Mouse (Mus musculus) MN1 (cell line): ENCODE measurements around the gene Ccs.
A peak's percentile ranks its signal among the peaks of the same experiment; 100 is the strongest.
"Not testable (repeated sequence)": the region's sequence is repeated elsewhere in the genome, so short reads cannot be mapped to it uniquely, and the experiment has no call there.

Source experiments
- DNase-seq: peaks from one replicate; pipeline ENCODE4 v3.0.0-alpha.2; 2016; ENCODE audit warnings: low spot score

Ccs gene

GRCm38 (mm10) chr19:4836096-4836495 lies 3.0 kb downstream of the Ccs start:
- no peak for DNase-seq

GRCm38 (mm10) chr19:4833977-4834376 lies 5.2 kb downstream of the Ccs start:
- DNase-seq: no peak

GRCm38 (mm10) chr19:4829156-4829555 lies 10.0 kb downstream of the Ccs start:
- no peak for DNase-seq

- no peak for DNase-seq
These were observed 10.6 kb downstream of the Ccs start for GRCm38 (mm10) chr19:4828444-4829114.

GRCm38 (mm10) chr19:4820678-4821303 lies 18.3 kb downstream of the Ccs start:
- DNase-seq: peak; percentile 73

DNA sequence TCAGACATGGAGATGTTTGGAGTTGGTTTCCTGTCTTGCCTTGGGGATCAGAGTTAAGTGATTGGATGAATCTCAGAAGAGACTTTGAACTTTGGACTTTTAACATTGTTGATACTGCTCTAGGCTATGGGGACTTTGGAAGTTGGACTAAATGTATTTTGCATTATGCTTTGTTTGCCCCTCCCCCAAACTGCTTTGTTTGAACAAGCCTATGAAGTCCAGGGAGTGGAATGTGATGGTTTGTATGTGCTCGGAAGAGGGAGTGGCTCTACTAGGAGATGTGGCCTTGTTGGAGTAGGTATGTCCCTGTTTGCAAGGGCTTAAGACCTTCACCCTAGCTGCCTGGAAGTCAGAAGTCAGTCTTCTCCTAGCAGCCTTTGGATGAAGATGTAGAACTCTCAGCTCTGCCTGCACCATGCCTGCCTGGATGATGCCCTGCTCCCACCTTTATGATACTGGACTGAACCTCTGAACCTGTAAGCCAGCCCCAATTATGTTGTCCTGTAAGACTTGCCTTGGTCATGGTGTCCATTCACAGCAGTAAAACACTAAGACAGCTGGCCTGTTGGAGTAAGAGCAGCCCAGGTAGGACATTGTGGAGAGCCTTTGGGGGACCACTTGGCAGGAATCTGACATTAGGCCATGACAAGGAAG lies 21.8 kb downstream of the Ccs start:
- DNase-seq: no peak

GRCm38 (mm10) chr19:4813015-4813414 lies 26.1 kb downstream of the Ccs start:
- no peak for DNase-seq

DNA sequence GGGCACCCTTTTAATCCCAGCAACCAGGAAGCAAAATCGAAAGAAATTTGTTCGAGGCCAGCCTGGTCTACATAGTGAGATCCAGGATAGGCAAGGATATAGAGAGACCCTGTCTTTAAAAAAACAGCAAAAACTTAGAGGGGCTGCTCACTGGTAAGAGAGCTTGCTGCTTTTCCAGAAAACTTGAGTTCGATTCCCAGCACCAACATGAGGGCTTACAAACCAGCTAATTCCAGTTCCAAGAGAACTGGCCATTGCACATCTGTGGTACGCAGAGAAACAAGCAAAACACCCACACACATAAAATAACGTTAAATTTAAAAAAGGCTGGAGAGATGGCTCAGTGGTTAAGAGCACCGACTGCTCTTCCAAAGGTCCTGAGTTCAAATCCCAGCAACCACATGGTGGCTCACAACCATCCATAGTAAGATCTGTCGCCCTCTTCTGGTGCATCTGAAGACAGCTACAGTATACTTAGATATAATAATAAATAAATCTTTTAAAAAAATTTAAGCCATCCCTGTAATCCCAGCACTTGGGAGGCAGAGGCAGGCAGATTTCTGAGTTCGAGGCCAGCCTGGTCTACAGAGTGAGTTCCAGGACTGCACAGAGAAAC lies 26.7 kb downstream of the Ccs start:
- DNase-seq: not testable (repeated sequence)

- no peak for DNase-seq
These were observed 27.3 kb downstream of the Ccs start for GRCm38 (mm10) chr19:4811909-4812242.

GRCm38 (mm10) chr19:4811063-4811908 lies 27.8 kb downstream of the Ccs start, which contains the start of the genes Gm21992 and Rbm14:
Gene Gm21992 (minus strand): TSS chr19:4811612.
Gene Rbm14 (minus strand): TSS chr19:4811634.
- DNase-seq: peak; percentile 94

GRCm38 (mm10) chr19:4810746-4811062 lies 28.4 kb downstream of the Ccs start:
- DNase-seq: no peak

DNA sequence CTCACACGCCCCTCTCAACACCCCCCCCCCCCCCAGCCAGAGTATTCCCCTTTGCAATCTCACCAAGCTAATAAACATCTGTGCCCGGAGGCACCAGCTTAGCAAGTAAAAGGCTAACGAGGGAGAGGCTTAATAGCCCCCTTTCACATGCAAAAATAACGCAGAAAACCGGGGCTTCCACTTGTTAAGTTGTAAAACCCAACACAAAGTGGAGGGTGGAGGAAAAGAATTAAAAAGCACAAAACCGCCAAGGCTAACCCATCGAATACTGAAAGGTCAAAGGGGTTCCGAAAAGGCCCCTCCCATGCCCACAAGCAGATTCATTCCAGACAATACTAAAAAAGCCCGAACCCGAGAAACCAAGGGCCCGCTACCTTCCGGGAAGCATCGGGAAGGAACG lies 28.8 kb downstream of the Ccs start:
- no peak for DNase-seq

GRCm38 (mm10) chr19:4803283-4803682 lies 35.8 kb downstream of the Ccs start:
- no peak for DNase-seq

GRCm38 (mm10) chr19:4802691-4803091 lies 36.4 kb downstream of the Ccs start:
- DNase-seq: no peak

GRCm38 (mm10) chr19:4799083-4799482 lies 40.0 kb downstream of the Ccs start:
- no peak for DNase-seq

GRCm38 (mm10) chr19:4797846-4798245 lies 41.3 kb downstream of the Ccs start:
- no peak for DNase-seq

DNA sequence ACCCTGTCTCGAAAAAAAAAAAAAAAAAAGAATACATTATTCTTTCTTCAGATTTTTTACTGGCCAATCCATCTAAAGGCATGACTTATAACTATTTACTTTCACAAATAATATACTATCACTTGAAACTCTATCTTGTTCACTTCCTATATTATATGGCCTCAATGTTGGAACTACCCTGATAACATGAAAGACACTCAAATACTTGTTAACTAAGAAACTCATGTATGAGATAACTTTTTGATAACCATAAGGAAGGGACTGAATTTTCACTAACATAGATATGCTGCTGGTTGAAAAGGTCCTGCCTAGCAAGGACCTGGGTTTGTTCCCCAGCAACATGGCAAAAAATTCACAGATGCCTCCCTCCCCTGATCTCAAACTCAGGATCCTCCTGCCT lies 43.2 kb downstream of the Ccs start:
- DNase-seq: no peak

DNA sequence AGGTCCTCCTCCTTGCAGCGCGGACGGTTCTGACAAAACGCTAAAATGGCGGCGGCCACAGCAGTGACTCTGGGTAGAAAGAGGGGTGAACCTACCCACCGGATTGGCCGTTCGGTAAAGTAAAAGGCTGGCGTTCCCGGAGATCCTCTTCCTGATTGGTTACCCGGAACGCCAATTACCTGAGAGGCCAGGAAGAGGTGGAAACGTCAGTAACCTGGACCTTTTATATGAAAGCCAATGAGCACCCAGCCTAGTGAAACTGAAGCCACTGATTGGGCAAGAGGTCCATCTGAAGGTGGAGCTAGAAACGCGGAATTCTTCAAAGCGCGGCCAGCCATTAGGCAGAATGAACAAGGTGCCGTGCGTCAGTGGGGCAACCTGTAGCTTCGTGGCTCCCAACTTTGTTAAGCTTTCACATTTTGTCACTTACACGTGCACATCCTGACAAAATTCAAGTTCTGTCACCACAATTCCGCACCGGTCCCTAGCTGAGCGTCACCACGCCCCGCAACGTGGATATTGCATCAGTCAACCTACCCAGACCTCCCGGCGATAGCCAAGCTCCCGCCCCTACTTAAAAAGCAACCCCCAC lies 45.2 kb downstream of the Ccs start, which contains the start of gene Rbm4:
Gene Rbm4 (minus strand): TSS at position 71 of the 592 bp plus-strand sequence.
- peak; percentile 94 for DNase-seq

GRCm38 (mm10) chr19:4793281-4793830 lies 45.8 kb downstream of the Ccs start:
- DNase-seq: no peak

DNA sequence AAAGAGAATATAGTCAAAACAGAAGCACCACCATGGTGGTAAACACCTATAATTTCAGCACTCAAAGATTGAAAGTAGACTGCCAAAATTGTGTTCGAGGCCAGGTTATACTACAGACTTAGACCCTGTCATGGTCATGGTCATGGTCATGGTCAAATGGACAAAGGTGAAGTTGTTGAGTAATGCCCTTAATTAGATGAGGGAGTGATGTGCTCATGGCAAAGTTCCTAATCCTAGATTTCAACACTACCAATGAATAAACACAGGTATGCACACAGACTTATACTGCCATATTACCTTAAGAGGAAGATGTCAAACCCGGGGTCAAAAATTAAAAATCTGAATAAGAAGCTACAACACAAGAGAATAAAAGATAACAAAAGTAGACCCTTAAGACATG lies 52.8 kb downstream of the Ccs start:
- DNase-seq: no peak

DNA sequence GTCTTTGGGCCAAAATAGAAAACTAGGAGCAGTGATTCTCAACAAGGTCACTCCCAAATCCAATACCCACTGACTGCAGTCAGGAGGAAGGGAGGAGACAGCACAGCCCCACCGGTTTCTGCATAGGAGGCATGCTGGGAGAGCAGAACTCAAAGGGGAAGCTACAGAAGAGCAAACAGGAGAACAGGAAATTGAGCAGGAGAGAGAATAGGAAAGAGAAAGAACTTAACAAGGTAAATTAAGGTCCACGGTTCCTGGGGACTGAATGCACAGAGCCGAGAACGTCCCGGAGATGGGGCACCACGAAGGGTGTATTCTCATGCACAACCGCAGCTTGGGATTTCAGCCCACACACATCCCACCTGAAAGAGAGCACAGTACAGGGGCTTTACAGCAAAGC lies 53.9 kb downstream of the Ccs start:
- no peak for DNase-seq
